Mouse (Mus musculus) heart, adult 18-20 months (tissue): ENCODE results near the gene Odf3b. TPM values are rescaled to one million over a fixed set of nuclear protein-coding genes. Genes with fewer than 3 reads are reported as not detected.

ENCODE experiments used
- DNase-seq, 2 experiments: peaks; one replicate each; pipeline ENCODE4 v3.0.0; 2021 to 2022; ENCODE audit warnings: mixed read lengths in 1 of 2
- total RNA-seq, 2 experiments: library from RNA; stranded (reverse); gene quantifications; 2 replicates each; pipeline ENCODE4 v1.2.3; 2021

Odf3b gene
- total RNA-seq, 2 experiments from 2014 or later: 0.72 to 1.7 TPM

GRCm38 (mm10) chr15:89334774-89335537, 44.1 kb downstream of the Odf3b start:
- no peak for DNase-seq

GRCm38 (mm10) chr15:89334271-89334670, 44.8 kb downstream of the Odf3b start, which contains the start of gene Miox:
Gene Miox (plus strand): TSS chr15:89334398.
- no peak for DNase-seq

Other genes starting within 250 kb of the Odf3b start
- 10 to 100 TPM; 24.4 to 24.8 TPM for gene Mapk12, start 238.6 kb downstream of the Odf3b start, total RNA-seq
- 1 to 10 TPM; 2.7 to 3.0 TPM for gene Mapk11, start 229.7 kb downstream of the Odf3b start, total RNA-seq
- 10 to 100 TPM; 76.7 to 83.5 TPM for gene Plxnb2, start 198.5 kb downstream of the Odf3b start, total RNA-seq
- 1 to 10 TPM; 8.3 to 9.6 TPM for gene Dennd6b, start 182.8 kb downstream of the Odf3b start, total RNA-seq
- gene Ppp6r2, start 167.7 kb downstream of the Odf3b start, total RNA-seq: 10 to 100 TPM; 75.1 to 76.9 TPM
- gene Sbf1, start 64.0 kb downstream of the Odf3b start, total RNA-seq: 10 to 100 TPM; 57.6 to 57.8 TPM
- not detected for gene Adm2, start 56.6 kb downstream of the Odf3b start, total RNA-seq
- gene Miox, start 44.9 kb downstream of the Odf3b start, total RNA-seq: not detected
- 10 to 100 TPM; 25.8 to 26.1 TPM for gene Lmf2, start 23.6 kb downstream of the Odf3b start, total RNA-seq
- gene Ncaph2, start 23.6 kb downstream of the Odf3b start, total RNA-seq: 10 to 100 TPM; 50.7 to 62.9 TPM
- gene Sco2, start 5.4 kb downstream of the Odf3b start, total RNA-seq: 10 to 100 TPM; 29.0 to 30.9 TPM
- under 1 TPM; 0.49 to 0.50 TPM for gene Tymp, start 2.2 kb downstream of the Odf3b start, total RNA-seq
- gene Klhdc7b, start 5.6 kb upstream of the Odf3b start, total RNA-seq: not detected
- gene Syce3, start 31.2 kb upstream of the Odf3b start, total RNA-seq: not detected
- 100 to 1,000 TPM; 559 to 601 TPM for gene Cpt1b, start 46.6 kb upstream of the Odf3b start, total RNA-seq
- gene C730034F03Rik, start 50.3 kb upstream of the Odf3b start, total RNA-seq: 1 to 10 TPM; 1.3 to 1.6 TPM
- gene Gm44502, start 50.4 kb upstream of the Odf3b start, total RNA-seq: 1 to 10 TPM; 4.6 to 5.0 TPM
- gene Chkb, start 50.6 kb upstream of the Odf3b start, total RNA-seq: 10 to 100 TPM; 44.8 to 55.0 TPM
- under 1 TPM; 0.07 to 0.33 TPM for gene Mapk8ip2, start 74.6 kb upstream of the Odf3b start, total RNA-seq
- gene Arsa, start 98.1 kb upstream of the Odf3b start, total RNA-seq: 10 to 100 TPM; 12.5 to 15.2 TPM
- gene Shank3, start 120.3 kb upstream of the Odf3b start, total RNA-seq: 10 to 100 TPM; 35.9 to 40.4 TPM
- gene Acr, start 189.0 kb upstream of the Odf3b start, total RNA-seq: under 1 TPM in 1 of 2 experiments, not detected in 1; 0.35 TPM
- gene Rabl2, start 212.6 kb upstream of the Odf3b start, total RNA-seq: 1 to 10 TPM; 2.3 to 4.7 TPM